Comparison of ENCODE assay signal across 22 mouse cellular contexts in the genomic region with DNA sequence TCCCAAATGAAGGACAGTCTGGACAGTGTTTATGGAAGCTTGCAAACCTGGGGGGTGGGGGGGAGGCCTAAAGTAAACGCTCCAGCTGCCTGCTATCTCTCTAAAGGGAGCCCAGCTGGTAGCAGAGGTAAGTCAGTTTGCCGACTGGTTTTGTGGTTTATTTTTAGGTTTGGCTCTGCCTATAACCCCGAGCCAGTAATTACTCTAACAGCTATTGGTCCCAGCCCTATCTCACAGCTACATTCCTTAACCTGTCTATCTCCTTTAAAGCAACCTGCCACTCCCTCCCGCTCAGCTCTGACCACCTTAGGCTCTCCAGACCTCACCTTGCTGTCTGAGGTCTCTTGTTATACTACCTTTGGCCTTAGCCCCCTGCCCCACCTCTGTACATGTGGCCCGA. TPM values are rescaled to one million over a fixed set of nuclear protein-coding genes. Genes with fewer than 3 reads are reported as not detected.
A peak's percentile ranks its signal among the peaks of the same experiment; 100 is the strongest.
DNase-seq lines count a peak whose midpoint lies in the region; ATAC-seq and TF ChIP-seq lines count a peak whose summit lies in the region.
"Had no signal": no experiment of that assay in that cellular context is flagged by ENCODE, and none has a peak within 500 bp of the region (broad histone marks: within the 10 kb centered on the region; RNA-seq: fewer than 3 reads in every experiment).

No protein-coding gene starts in this region.

- ATAC-seq in heart, embryonic 13.5 days (ENCODE audit: extremely low read depth, insufficient number of reproducible peaks, low FRiP score, low TSS enrichment): no peak
- peak; percentile 28; the same call in 1 of the 2 replicates for ATAC-seq in heart, postnatal 0 days (ENCODE audit: insufficient read depth, low read depth)
- ATAC-seq in liver, embryonic 14.5 days (ENCODE audit: insufficient read depth): peak; percentile 11; the same call in 1 of the 2 replicates
- peak; percentile 67 for ATAC-seq in megakaryocyte-erythroid progenitor cell, adult 5-6 weeks (replicated peaks; ENCODE audit: low FRiP score, low TSS enrichment, poor library complexity, severe bottlenecking)
- ATAC-seq in hindbrain, embryonic 11.5 days (ENCODE audit: low FRiP score): no peak
- ATAC-seq: activated CD4-positive, CD25-positive, alpha-beta regulatory T cell, adult 4 months; forebrain, embryonic 13.5 days; hindbrain, postnatal 0 days; Patski had no signal

- no peak for TF ChIP-seq EP300 in heart, postnatal 0 days (IDR thresholded peaks at IDR 0.05; ENCODE audit: low read depth)
- TF ChIP-seq EP300 in liver, embryonic 14.5 days (IDR thresholded peaks at IDR 0.05; ENCODE audit: low read depth): no peak

- H3K4me3 ChIP-seq in heart, embryonic 13.5 days: no peak overlapping the region
- H3K4me3 ChIP-seq in heart, embryonic 10.5 days: no peak overlapping the region
- no peak overlapping the region for H3K4me3 ChIP-seq in heart, postnatal 0 days (ENCODE audit: low read depth, low read length)
- no peak overlapping the region for H3K4me3 ChIP-seq in liver, embryonic 14.5 days (ENCODE audit: insufficient read depth in 1 of 2, low read depth in 2 of 2, low read length in 2 of 2)
- no peak overlapping the region for H3K4me3 ChIP-seq in hindbrain, embryonic 11.5 days (ENCODE audit: low read depth, low read length)
- H3K4me3 ChIP-seq: embryonic facial prominence, embryonic 10.5 days; forebrain, embryonic 13.5 days; gastrocnemius, adult 2 months; hindbrain, embryonic 13.5 days had no signal

- no peak for DNase-seq in heart, embryonic 10.5 days (ENCODE audit: low spot score)
- no peak for DNase-seq in heart, postnatal 0 days (ENCODE audit: low spot score)
- DNase-seq in heart, postnatal 14 days: no peak
- DNase-seq in liver, embryonic 14.5 days (ENCODE audit: low read depth in 3 of 3, low spot score in 3 of 3): no peak
- DNase-seq in hindbrain, embryonic 11.5 days (ENCODE audit: low spot score): no peak
- DNase-seq: adrenal gland, postnatal 14 days; cerebellum, adult 11-12 months; cerebellum, adult 9-10 months; cerebellum, postnatal 36 days; gastrocnemius, adult 2 months; gastrocnemius, postnatal 25 days; heart, postnatal 36 days; kidney, adult 11 months had no signal

- H3K4me1 ChIP-seq in heart, embryonic 13.5 days: peaks cover 18% of the 10 kb centered on the region
- peaks cover 17% of the 10 kb centered on the region for H3K4me1 ChIP-seq in heart, embryonic 10.5 days
- no peaks in the 10 kb centered on the region for H3K4me1 ChIP-seq in heart, postnatal 0 days (ENCODE audit: control insufficient read depth, insufficient read depth)
- no peaks in the 10 kb centered on the region; a peak in 1 of 4 replicates for H3K4me1 ChIP-seq in liver, embryonic 14.5 days (replicated peaks; ENCODE audit: control insufficient read depth in 2 of 2, insufficient read depth in 2 of 2, low read length in 1 of 2)
- no peaks in the 10 kb centered on the region for H3K4me1 ChIP-seq in hindbrain, embryonic 11.5 days (replicated peaks; ENCODE audit: control insufficient read depth, insufficient read depth, low read length)
- H3K4me1 ChIP-seq: embryonic facial prominence, embryonic 10.5 days; forebrain, embryonic 13.5 days; hindbrain, embryonic 13.5 days had no signal

- no peaks in the 10 kb centered on the region for H3K27me3 ChIP-seq in heart, embryonic 13.5 days (replicated peaks)
- no peaks in the 10 kb centered on the region for H3K27me3 ChIP-seq in heart, embryonic 10.5 days (ENCODE audit: insufficient read depth, poor library complexity, severe bottlenecking)
- no peaks in the 10 kb centered on the region for H3K27me3 ChIP-seq in heart, postnatal 0 days (ENCODE audit: control insufficient read depth, insufficient read depth, low read length)
- no peaks in the 10 kb centered on the region for H3K27me3 ChIP-seq in liver, embryonic 14.5 days (ENCODE audit: control insufficient read depth, insufficient read depth, low read length)
- H3K27me3 ChIP-seq in hindbrain, embryonic 11.5 days (ENCODE audit: control insufficient read depth, insufficient read depth, low read length): no peaks in the 10 kb centered on the region
- H3K27me3 ChIP-seq: CH12.LX; forebrain, embryonic 13.5 days; hindbrain, embryonic 13.5 days; Patski had no signal

- H3K9ac ChIP-seq in heart, embryonic 13.5 days: peak overlapping the region; percentile 24; the same call in 1 of the 2 replicates
- no peak overlapping the region for H3K9ac ChIP-seq in heart, postnatal 0 days (replicated peaks; ENCODE audit: low read depth, low read length)
- H3K9ac ChIP-seq in liver, embryonic 14.5 days (replicated peaks): no peak overlapping the region
- H3K9ac ChIP-seq in hindbrain, embryonic 11.5 days (ENCODE audit: low read depth, low read length): no peak overlapping the region
- H3K9ac ChIP-seq: forebrain, embryonic 13.5 days; hindbrain, embryonic 13.5 days had no signal

- no peak for TF ChIP-seq CTCF in heart, postnatal 0 days (IDR thresholded peaks at IDR 0.05; ENCODE audit: low read depth)
- TF ChIP-seq CTCF in liver, embryonic 14.5 days (IDR thresholded peaks at IDR 0.05; ENCODE audit: low read depth): no peak

- H3K9me3 ChIP-seq in heart, embryonic 13.5 days: no peaks in the 10 kb centered on the region
- no peaks in the 10 kb centered on the region for H3K9me3 ChIP-seq in heart, embryonic 10.5 days
- H3K9me3 ChIP-seq in heart, postnatal 0 days (replicated peaks; ENCODE audit: control insufficient read depth, low read length): no peaks in the 10 kb centered on the region
- H3K9me3 ChIP-seq in liver, embryonic 14.5 days (ENCODE audit: control insufficient read depth, low read length): no peaks in the 10 kb centered on the region
- H3K9me3 ChIP-seq in hindbrain, embryonic 11.5 days (ENCODE audit: control insufficient read depth, low read length): no peaks in the 10 kb centered on the region
- H3K9me3 ChIP-seq: embryonic facial prominence, embryonic 10.5 days; forebrain, embryonic 13.5 days; hindbrain, embryonic 13.5 days had no signal

- intact Hi-C loops in heart, postnatal 14 days (cut with DNase I): no loop called here

- 39% methylated on average over 5 of the region's 5 CpGs for WGBS in heart, embryonic 13.5 days
- 55% methylated on average over 5 of the region's 5 CpGs for WGBS in heart, embryonic 10.5 days
- 26% methylated on average over 5 of the region's 5 CpGs for WGBS in heart, postnatal 0 days
- WGBS in liver, embryonic 14.5 days (ENCODE audit: insufficient replicate concordance): 39% methylated on average over 5 of the region's 5 CpGs
- WGBS in hindbrain, embryonic 11.5 days: 86% methylated on average over 5 of the region's 5 CpGs

- peaks cover 100% of the 10 kb centered on the region for H3K36me3 ChIP-seq in heart, embryonic 13.5 days
- H3K36me3 ChIP-seq in heart, embryonic 10.5 days: peaks cover 100% of the 10 kb centered on the region
- peaks cover 97% of the 10 kb centered on the region for H3K36me3 ChIP-seq in heart, postnatal 0 days (replicated peaks; ENCODE audit: control insufficient read depth, insufficient read depth, low read length)
- no peaks in the 10 kb centered on the region; the same call in 1 of the 2 replicates for H3K36me3 ChIP-seq in liver, embryonic 14.5 days (replicated peaks; ENCODE audit: control insufficient read depth, insufficient read depth, low read depth)
- H3K36me3 ChIP-seq in hindbrain, embryonic 11.5 days (ENCODE audit: control insufficient read depth, insufficient read depth, low read length): peaks cover 9% of the 10 kb centered on the region

- peak overlapping the region; percentile 70 for H3K27ac ChIP-seq in heart, embryonic 13.5 days (replicated peaks)
- no peak overlapping the region for H3K27ac ChIP-seq in heart, embryonic 10.5 days
- peak overlapping the region; percentile 36; the same call in 1 of the 2 replicates for H3K27ac ChIP-seq in heart, postnatal 0 days (ENCODE audit: low read depth)
- H3K27ac ChIP-seq in liver, embryonic 14.5 days: no peak overlapping the region
- H3K27ac ChIP-seq in hindbrain, embryonic 11.5 days (ENCODE audit: low read depth, low read length): no peak overlapping the region
- H3K27ac ChIP-seq: embryonic facial prominence, embryonic 10.5 days; forebrain, embryonic 13.5 days; gastrocnemius, adult 2 months; hindbrain, embryonic 13.5 days; hindbrain, postnatal 0 days had no signal

- H3K4me2 ChIP-seq in heart, embryonic 13.5 days: no peak overlapping the region
- no peak overlapping the region for H3K4me2 ChIP-seq in heart, postnatal 0 days (ENCODE audit: low read depth, low read length)
- H3K4me2 ChIP-seq in liver, embryonic 14.5 days (ENCODE audit: low read depth): no peak overlapping the region
- H3K4me2 ChIP-seq in hindbrain, embryonic 11.5 days (replicated peaks; ENCODE audit: low read depth, low read length): no peak overlapping the region
- H3K4me2 ChIP-seq: forebrain, embryonic 13.5 days; hindbrain, embryonic 13.5 days had no signal

RNA-seq across cellular contexts. Expression of a gene that starts 7.8 kb away (rescaled TPM):
- polyA plus RNA-seq in heart, embryonic 13.5 days (2015; fragmentation: Nextera tagmentation; extraction: Ambion mirVana): 75.4 and 79.1 TPM in 2 replicates
- polyA plus RNA-seq in heart, embryonic 10.5 days (2016; fragmentation: Nextera tagmentation; extraction: Ambion mirVana): 80.4 and 103 TPM in 2 replicates
- 82.2 and 123 TPM in 2 replicates for total RNA-seq in heart, postnatal 0 days (2014; rRNA removed; ENCODE audit: low replicate concordance)
- 52.6 and 55.3 TPM in 2 replicates for polyA plus RNA-seq in heart, postnatal 0 days (2015; fragmentation: Nextera tagmentation; extraction: Ambion mirVana)
- total RNA-seq in heart, postnatal 14 days (2021): 100 to 1,000 TPM; 106 to 112 TPM
- polyA plus RNA-seq in liver, embryonic 14.5 days (2012; rRNA removed): 19.4 and 35.3 TPM in 2 replicates
- polyA plus RNA-seq in liver, embryonic 14.5 days (2014; fragmentation: Nextera tagmentation; extraction: Ambion mirVana): 22.5 and 25.7 TPM in 2 replicates
- 61.3 and 78.4 TPM in 2 replicates for total RNA-seq in megakaryocyte-erythroid progenitor cell, adult 5-6 weeks (2014; fragmentation: Nextera tagmentation)
- 85.0 and 105 TPM in 2 replicates for total RNA-seq in megakaryocyte-erythroid progenitor cell, adult 5-6 weeks (2017)
- 54.5 and 59.7 TPM in 2 replicates for polyA plus RNA-seq in hindbrain, embryonic 11.5 days (2014; fragmentation: Nextera tagmentation; extraction: Ambion mirVana)

RNA-seq across cellular contexts. Expression of a gene that starts 8.9 kb away (rescaled TPM):
- 17.4 and 17.7 TPM in 2 replicates for polyA plus RNA-seq in heart, embryonic 13.5 days (2015; fragmentation: Nextera tagmentation; extraction: Ambion mirVana)
- polyA plus RNA-seq in heart, embryonic 10.5 days (2016; fragmentation: Nextera tagmentation; extraction: Ambion mirVana): 18.1 and 21.9 TPM in 2 replicates
- total RNA-seq in heart, postnatal 0 days (2014; rRNA removed; ENCODE audit: low replicate concordance): 26.5 and 27.4 TPM in 2 replicates
- 19.5 and 20.4 TPM in 2 replicates for polyA plus RNA-seq in heart, postnatal 0 days (2015; fragmentation: Nextera tagmentation; extraction: Ambion mirVana)
- total RNA-seq in heart, postnatal 14 days (2021): 10 to 100 TPM; 28.0 to 28.5 TPM
- 1.8 and 2.0 TPM in 2 replicates for polyA plus RNA-seq in liver, embryonic 14.5 days (2012; rRNA removed)
- 1.8 and 2.5 TPM in 2 replicates for polyA plus RNA-seq in liver, embryonic 14.5 days (2014; fragmentation: Nextera tagmentation; extraction: Ambion mirVana)
- total RNA-seq in megakaryocyte-erythroid progenitor cell, adult 5-6 weeks (2014; fragmentation: Nextera tagmentation): 3.8 and 4.4 TPM in 2 replicates
- total RNA-seq in megakaryocyte-erythroid progenitor cell, adult 5-6 weeks (2017): 2.1 and 4.7 TPM in 2 replicates
- 11.8 and 12.0 TPM in 2 replicates for polyA plus RNA-seq in hindbrain, embryonic 11.5 days (2014; fragmentation: Nextera tagmentation; extraction: Ambion mirVana)

RNA-seq across cellular contexts. Expression of a gene that starts 19.7 kb away (rescaled TPM):
- polyA plus RNA-seq in heart, embryonic 13.5 days (2015; fragmentation: Nextera tagmentation; extraction: Ambion mirVana): 34.0 and 34.1 TPM in 2 replicates
- polyA plus RNA-seq in heart, embryonic 10.5 days (2016; fragmentation: Nextera tagmentation; extraction: Ambion mirVana): 51.0 and 57.7 TPM in 2 replicates
- total RNA-seq in heart, postnatal 0 days (2014; rRNA removed; ENCODE audit: low replicate concordance): 33.0 and 34.7 TPM in 2 replicates
- polyA plus RNA-seq in heart, postnatal 0 days (2015; fragmentation: Nextera tagmentation; extraction: Ambion mirVana): 13.5 and 13.9 TPM in 2 replicates
- 10 to 100 TPM; 16.9 to 18.0 TPM for total RNA-seq in heart, postnatal 14 days (2021)
- polyA plus RNA-seq in liver, embryonic 14.5 days (2012; rRNA removed): 12.4 and 13.2 TPM in 2 replicates
- polyA plus RNA-seq in liver, embryonic 14.5 days (2014; fragmentation: Nextera tagmentation; extraction: Ambion mirVana): 8.5 and 11.0 TPM in 2 replicates
- total RNA-seq in megakaryocyte-erythroid progenitor cell, adult 5-6 weeks (2014; fragmentation: Nextera tagmentation): 20.1 and 21.7 TPM in 2 replicates
- total RNA-seq in megakaryocyte-erythroid progenitor cell, adult 5-6 weeks (2017): 3.8 and 8.0 TPM in 2 replicates
- polyA plus RNA-seq in hindbrain, embryonic 11.5 days (2014; fragmentation: Nextera tagmentation; extraction: Ambion mirVana): 70.4 and 85.8 TPM in 2 replicates

RNA-seq across cellular contexts. Expression of a gene that starts 57.9 kb away (rescaled TPM):
- 9.7 and 11.0 TPM in 2 replicates for polyA plus RNA-seq in heart, embryonic 13.5 days (2015; fragmentation: Nextera tagmentation; extraction: Ambion mirVana)
- polyA plus RNA-seq in heart, embryonic 10.5 days (2016; fragmentation: Nextera tagmentation; extraction: Ambion mirVana): 16.0 and 17.8 TPM in 2 replicates
- 7.3 and 8.8 TPM in 2 replicates for total RNA-seq in heart, postnatal 0 days (2014; rRNA removed; ENCODE audit: low replicate concordance)
- 3.8 and 4.4 TPM in 2 replicates for polyA plus RNA-seq in heart, postnatal 0 days (2015; fragmentation: Nextera tagmentation; extraction: Ambion mirVana)
- total RNA-seq in heart, postnatal 14 days (2021): 1 to 10 TPM; 4.5 to 4.8 TPM
- polyA plus RNA-seq in liver, embryonic 14.5 days (2012; rRNA removed): 3.7 and 4.4 TPM in 2 replicates
- 5.0 and 5.6 TPM in 2 replicates for polyA plus RNA-seq in liver, embryonic 14.5 days (2014; fragmentation: Nextera tagmentation; extraction: Ambion mirVana)
- total RNA-seq in megakaryocyte-erythroid progenitor cell, adult 5-6 weeks (2014; fragmentation: Nextera tagmentation): 17.9 and 18.8 TPM in 2 replicates
- 19.8 and 24.8 TPM in 2 replicates for total RNA-seq in megakaryocyte-erythroid progenitor cell, adult 5-6 weeks (2017)
- 13.1 and 15.2 TPM in 2 replicates for polyA plus RNA-seq in hindbrain, embryonic 11.5 days (2014; fragmentation: Nextera tagmentation; extraction: Ambion mirVana)

RNA-seq across cellular contexts. Expression of a gene that starts 58.1 kb away (rescaled TPM):
- 3.7 and 3.9 TPM in 2 replicates for polyA plus RNA-seq in heart, embryonic 13.5 days (2015; fragmentation: Nextera tagmentation; extraction: Ambion mirVana)
- 6.5 and 6.7 TPM in 2 replicates for polyA plus RNA-seq in heart, embryonic 10.5 days (2016; fragmentation: Nextera tagmentation; extraction: Ambion mirVana)
- total RNA-seq in heart, postnatal 0 days (2014; rRNA removed; ENCODE audit: low replicate concordance): 7.6 and 8.2 TPM in 2 replicates
- polyA plus RNA-seq in heart, postnatal 0 days (2015; fragmentation: Nextera tagmentation; extraction: Ambion mirVana): 2.0 and 2.1 TPM in 2 replicates
- total RNA-seq in heart, postnatal 14 days (2021): 10 to 100 TPM; 16.9 to 19.3 TPM
- 3.3 and 4.2 TPM in 2 replicates for polyA plus RNA-seq in liver, embryonic 14.5 days (2012; rRNA removed)
- polyA plus RNA-seq in liver, embryonic 14.5 days (2014; fragmentation: Nextera tagmentation; extraction: Ambion mirVana): 3.0 and 3.6 TPM in 2 replicates
- 18.5 and 21.5 TPM in 2 replicates for total RNA-seq in megakaryocyte-erythroid progenitor cell, adult 5-6 weeks (2014; fragmentation: Nextera tagmentation)
- 11.7 and 11.9 TPM in 2 replicates for total RNA-seq in megakaryocyte-erythroid progenitor cell, adult 5-6 weeks (2017)
- 8.4 and 8.8 TPM in 2 replicates for polyA plus RNA-seq in hindbrain, embryonic 11.5 days (2014; fragmentation: Nextera tagmentation; extraction: Ambion mirVana)

Comparison
In these comparisons a context has a peak if more than half of its experiments do, and no peak if none do; other contexts are left out.
1. ATAC-seq: peak in heart, postnatal 0 days (single experiment), liver, embryonic 14.5 days (single experiment) and megakaryocyte-erythroid progenitor cell, adult 5-6 weeks (single experiment); none in heart, embryonic 13.5 days (single experiment) and hindbrain, embryonic 11.5 days (single experiment).
2. H3K27ac ChIP-seq: peak in heart, embryonic 13.5 days (single experiment) and heart, postnatal 0 days (single experiment); none in heart, embryonic 10.5 days (single experiment), liver, embryonic 14.5 days (single experiment) and hindbrain, embryonic 11.5 days (single experiment).